Mouse (Mus musculus) stomach, embryonic 14.5 days (tissue): ENCODE data around the gene Dapl1. TPM values are rescaled to one million over a fixed set of nuclear protein-coding genes. Genes with fewer than 3 reads are reported as not detected.

Experiments
- ATAC-seq: fragments of 200-750 bp; cut with Nextera tagmentation; 2 replicates; pipeline ENCODE4 v1.8.0; 2017; ENCODE audit warnings: low read depth, moderate TSS enrichment; ENCODE audit not compliant: insufficient number of reproducible peaks, insufficient read depth, low FRiP score
- H3K27ac ChIP-seq: fragments of 300-500 bp; sonication (generic); 2 replicates; pipeline ENCODE4 v1.5.1; 2014; ENCODE audit warnings: mild to moderate bottlenecking, low read length, moderate library complexity, mixed read lengths
- H3K27me3 ChIP-seq: fragments of 300-500 bp; sonication (generic); 2 replicates; pipeline ENCODE4 v1.6.1; 2014; ENCODE audit warnings: low read length, control low read depth, mixed read lengths; ENCODE audit not compliant: control insufficient read depth, insufficient read depth
- H3K36me3 ChIP-seq: fragments of 300-500 bp; sonication (generic); 2 replicates; pipeline ENCODE4 v1.6.1; 2014; ENCODE audit warnings: mild to moderate bottlenecking, control low read depth, low read length, moderate library complexity, mixed read lengths; ENCODE audit not compliant: control insufficient read depth, insufficient read depth
- H3K4me1 ChIP-seq: fragments of 300-500 bp; sonication (generic); 2 replicates; pipeline ENCODE4 v1.6.1; 2014; ENCODE audit warnings: low read length, control low read depth, mixed read lengths; ENCODE audit not compliant: control insufficient read depth, insufficient read depth
- H3K4me2 ChIP-seq: fragments of 300-500 bp; sonication (generic); replicated peaks from 2 replicates; pipeline ENCODE4 v1.6.1; 2014; ENCODE audit warnings: low read depth, low read length, control low read depth
- H3K4me3 ChIP-seq: fragments of 300-500 bp; sonication (generic); 2 replicates; pipeline ENCODE4 v1.5.1; 2014; ENCODE audit warnings: low read depth, low read length, control low read depth
- H3K9ac ChIP-seq: fragments of 300-500 bp; sonication (generic); replicated peaks from 2 replicates; pipeline ENCODE4 v1.6.1; 2014; ENCODE audit warnings: low read depth, mild to moderate bottlenecking, control low read depth, low read length, moderate library complexity, mixed read lengths
- H3K9me3 ChIP-seq: fragments of 300-500 bp; sonication (generic); 2 replicates; pipeline ENCODE4 v1.6.1; 2016; ENCODE audit warnings: low read depth, low read length, control low read depth; ENCODE audit not compliant: control insufficient read depth
- WGBS: fragments of 180-500 bp; shearing (Covaris S2); extraction: QIAGEN DNeasy Blood & Tissue Kit; methylation state at CpG from one replicate; pipeline ENCODE4 v1.1.7; 2014; 5-methylcytosine and 5-hydroxymethylcytosine counted together
- polyA plus RNA-seq: library from polyadenylated mRNA; unstranded; fragments of >200 nt; fragmentation: Nextera tagmentation; extraction: Ambion mirVana; gene quantifications from 2 replicates; pipeline ENCODE4 v1.2.1, GENCODE M21; 2014

Dapl1 gene
- polyA plus RNA-seq, 1 experiment from 2014 or later, result 44.3 TPM

GRCm38 (mm10) chr2:59533504-59533903 is 49.1 kb downstream of the Dapl1 start:
- Histone ChIP-seq H3K36me3 (no peaks in the 10 kb centered on the region), H3K4me3 (no peak overlapping the region), H3K27me3 (no peaks in the 10 kb centered on the region), H3K4me1 (peaks cover 8% of the 10 kb centered on the region; the same call in 1 of the 2 replicates), H3K9ac (no peak overlapping the region), H3K9me3 (no peaks in the 10 kb centered on the region), H3K27ac (no peak overlapping the region), H3K4me2 (no peak overlapping the region)
- 75% methylated on average over 10 of the region's 10 CpGs for WGBS
- ATAC-seq, result no peak

GRCm38 (mm10) chr2:59533971-59534748 is 49.7 kb downstream of the Dapl1 start:
- peaks cover 6% of the 10 kb centered on the region; the same call in 1 of the 2 replicates for H3K4me1 ChIP-seq
- H3K4me2 ChIP-seq, result no peak overlapping the region
- no peak overlapping the region for H3K27ac ChIP-seq
- H3K36me3 ChIP-seq, result no peaks in the 10 kb centered on the region
- H3K9ac ChIP-seq, result no peak overlapping the region
- H3K4me3 ChIP-seq, result no peak overlapping the region
- ATAC-seq, result no peak
- WGBS, result 78% methylated on average over 15 of the region's 15 CpGs
- H3K27me3 ChIP-seq, result no peaks in the 10 kb centered on the region
- no peaks in the 10 kb centered on the region for H3K9me3 ChIP-seq

- Histone ChIP-seq H3K4me3 (no peak overlapping the region), H3K4me2 (no peak overlapping the region), H3K4me1 (no peaks in the 10 kb centered on the region), H3K36me3 (no peaks in the 10 kb centered on the region), H3K9me3 (no peaks in the 10 kb centered on the region), H3K9ac (no peak overlapping the region), H3K27me3 (no peaks in the 10 kb centered on the region), H3K27ac (no peak overlapping the region)
- ATAC-seq, result no peak
- 92% methylated on average over 2 of the region's 2 CpGs for WGBS
These were observed 52.5 kb downstream of the Dapl1 start for GRCm38 (mm10) chr2:59536958-59537357.

GRCm38 (mm10) chr2:59538031-59538430 is 53.6 kb downstream of the Dapl1 start:
- no peaks in the 10 kb centered on the region for H3K27me3 ChIP-seq
- H3K36me3 ChIP-seq, result no peaks in the 10 kb centered on the region
- no peaks in the 10 kb centered on the region for H3K4me1 ChIP-seq
- WGBS, result 71% methylated on average over 7 of the region's 7 CpGs
- no peak overlapping the region for H3K4me2 ChIP-seq
- H3K9me3 ChIP-seq, result no peaks in the 10 kb centered on the region
- no peak overlapping the region for H3K4me3 ChIP-seq
- H3K27ac ChIP-seq, result no peak overlapping the region
- H3K9ac ChIP-seq, result no peak overlapping the region
- ATAC-seq, result no peak

- 67% methylated on average over 4 of the region's 4 CpGs for WGBS
- Histone ChIP-seq H3K27me3 (no peaks in the 10 kb centered on the region), H3K27ac (no peak overlapping the region), H3K4me3 (no peak overlapping the region), H3K4me2 (no peak overlapping the region), H3K4me1 (peaks cover 6% of the 10 kb centered on the region; the same call in 1 of the 2 replicates), H3K9ac (no peak overlapping the region), H3K9me3 (no peaks in the 10 kb centered on the region), H3K36me3 (no peaks in the 10 kb centered on the region)
- no peak for ATAC-seq
These were observed 55.3 kb downstream of the Dapl1 start for GRCm38 (mm10) chr2:59539796-59540195.

- H3K4me3 ChIP-seq, result no peak overlapping the region
- H3K27ac ChIP-seq, result no peak overlapping the region
- H3K9me3 ChIP-seq, result no peaks in the 10 kb centered on the region
- no peak overlapping the region for H3K4me2 ChIP-seq
- H3K36me3 ChIP-seq, result no peaks in the 10 kb centered on the region
- ATAC-seq, result no peak
- peaks cover 6% of the 10 kb centered on the region; the same call in 1 of the 2 replicates for H3K4me1 ChIP-seq
- no peak overlapping the region for H3K9ac ChIP-seq
- H3K27me3 ChIP-seq, result no peaks in the 10 kb centered on the region
- WGBS, result 16% methylated on average over 11 of the region's 11 CpGs
These were observed 56.9 kb downstream of the Dapl1 start for GRCm38 (mm10) chr2:59541121-59541887.

- 63% methylated on average over 9 of the region's 9 CpGs for WGBS
- H3K9ac ChIP-seq, result no peak overlapping the region
- H3K9me3 ChIP-seq, result no peaks in the 10 kb centered on the region
- no peak overlapping the region for H3K27ac ChIP-seq
- no peaks in the 10 kb centered on the region for H3K36me3 ChIP-seq
- no peak overlapping the region for H3K4me2 ChIP-seq
- ATAC-seq, result no peak
- H3K4me1 ChIP-seq, result peaks cover 6% of the 10 kb centered on the region; the same call in 1 of the 2 replicates
- H3K4me3 ChIP-seq, result no peak overlapping the region
- H3K27me3 ChIP-seq, result no peaks in the 10 kb centered on the region
These were observed 59.2 kb downstream of the Dapl1 start for GRCm38 (mm10) chr2:59543543-59544065.

GRCm38 (mm10) chr2:59544237-59544909 is 59.9 kb downstream of the Dapl1 start:
- no peaks in the 10 kb centered on the region for H3K27me3 ChIP-seq
- H3K9ac ChIP-seq, result no peak overlapping the region
- WGBS, result 16% methylated on average over 13 of the region's 13 CpGs
- no peak overlapping the region for H3K27ac ChIP-seq
- H3K4me2 ChIP-seq, result no peak overlapping the region
- H3K9me3 ChIP-seq, result no peaks in the 10 kb centered on the region
- no peaks in the 10 kb centered on the region for H3K36me3 ChIP-seq
- ATAC-seq, result no peak
- H3K4me1 ChIP-seq, result peaks cover 6% of the 10 kb centered on the region; the same call in 1 of the 2 replicates
- H3K4me3 ChIP-seq, result no peak overlapping the region
